Mouse (Mus musculus) inflammation-experienced regulatory T-cells, adult 6 months (primary cell): ENCODE data around the gene Swt1. TPM values are rescaled to one million over a fixed set of nuclear protein-coding genes. Genes with fewer than 3 reads are reported as not detected.

Experiments used
- polyA plus RNA-seq, 3 experiments: library from polyadenylated mRNA; unstranded; fragments of 100-300 nt; shearing (Covaris generic); gene quantifications; one replicate each; pipeline ENCODE4 v1.2.1; 2017

The Swt1 gene
- polyA plus RNA-seq, 3 experiments from 2014 or later: 38.3 to 57.7 (median 45.1) TPM

Other genes starting within 250 kb of the Swt1 start
- gene Gm47985, start 245.9 kb downstream of the Swt1 start, polyA plus RNA-seq: under 1 TPM in 1 of 3 experiments, not detected in 2; 0.34 TPM
- not detected for gene Gm8947, start 236.1 kb downstream of the Swt1 start, polyA plus RNA-seq
- gene Gm47995, start 230.0 kb downstream of the Swt1 start, polyA plus RNA-seq: not detected
- gene 3110040M04Rik, start 224.3 kb downstream of the Swt1 start, polyA plus RNA-seq: not detected
- not detected for gene Gm47996, start 218.3 kb downstream of the Swt1 start, polyA plus RNA-seq
- gene Ivns1abp, start 84.0 kb downstream of the Swt1 start, polyA plus RNA-seq: 100 to 1,000 TPM; 119 to 141 (median 125) TPM
- 10 to 100 TPM; 34.3 to 48.4 (median 45.0) TPM for gene Trmt1l, start 87 bp upstream of the Swt1 start, polyA plus RNA-seq
- gene Rnf2, start 72.5 kb upstream of the Swt1 start, polyA plus RNA-seq: 100 to 1,000 TPM in 2 of 3 experiments, 10 to 100 TPM in 1; 67.6 to 115 (median 110) TPM
- 10 to 100 TPM; 49.9 to 96.7 (median 68.7) TPM for gene Fam129a, start 142.7 kb upstream of the Swt1 start, polyA plus RNA-seq